Mouse (Mus musculus): ENCODE measurements around the gene Dgki. TPM values are rescaled to one million over a fixed set of nuclear protein-coding genes. Genes with fewer than 3 reads are reported as not detected.

Dgki gene
- polyA plus RNA-seq, 1 experiment: 2.0 TPM

GRCm38 (mm10) chr6:37097356-37098155 lies 202.4 kb downstream of the Dgki start:
- Histone ChIP-seq H3K4me1 (ENCODE audit: control insufficient read depth, insufficient read depth, low read length) (no peaks in the 10 kb centered on the region), H3K27me3 (ENCODE audit: control insufficient read depth, insufficient read depth, low read length, poor library complexity, severe bottlenecking) (no peaks in the 10 kb centered on the region), H3K9ac (ENCODE audit: low read depth, poor library complexity, severe bottlenecking) (no peak overlapping the region), H3K27ac (ENCODE audit: insufficient read depth, low read length) (no peak overlapping the region), H3K36me3 (ENCODE audit: control insufficient read depth, insufficient read depth, low read length, poor library complexity, severe bottlenecking) (no peaks in the 10 kb centered on the region), H3K9me3 (replicated peaks; ENCODE audit: control insufficient read depth, insufficient read depth, low read length, poor library complexity, severe bottlenecking) (no peaks in the 10 kb centered on the region), H3K4me3 (ENCODE audit: low read depth, low read length) (no peak overlapping the region)
- peak; percentile 91 for TF ChIP-seq CTCF (IDR thresholded peaks at IDR 0.05; ENCODE audit: low read depth, low read length)
- TF ChIP-seq EP300 (IDR thresholded peaks at IDR 0.05; ENCODE audit: insufficient read depth, low read depth, low read length): no peak

GRCm38 (mm10) chr6:37096840-37097305 lies 203.1 kb downstream of the Dgki start:
- Histone ChIP-seq H3K9ac (ENCODE audit: low read depth, poor library complexity, severe bottlenecking) (no peak overlapping the region), H3K27me3 (ENCODE audit: control insufficient read depth, insufficient read depth, low read length, poor library complexity, severe bottlenecking) (no peaks in the 10 kb centered on the region), H3K4me3 (ENCODE audit: low read depth, low read length) (no peak overlapping the region), H3K27ac (ENCODE audit: insufficient read depth, low read length) (no peak overlapping the region), H3K4me1 (ENCODE audit: control insufficient read depth, insufficient read depth, low read length) (no peaks in the 10 kb centered on the region), H3K9me3 (replicated peaks; ENCODE audit: control insufficient read depth, insufficient read depth, low read length, poor library complexity, severe bottlenecking) (no peaks in the 10 kb centered on the region), H3K36me3 (ENCODE audit: control insufficient read depth, insufficient read depth, low read length, poor library complexity, severe bottlenecking) (no peaks in the 10 kb centered on the region)
- TF ChIP-seq EP300 (IDR thresholded peaks at IDR 0.05; ENCODE audit: insufficient read depth, low read depth, low read length) (no peak), CTCF (IDR thresholded peaks at IDR 0.05; ENCODE audit: low read depth, low read length) (no peak), POLR2A (IDR thresholded peaks at IDR 0.05; ENCODE audit: insufficient read depth, low read length) (no peak)

- Histone ChIP-seq H3K9ac (ENCODE audit: low read depth, poor library complexity, severe bottlenecking) (no peak overlapping the region), H3K4me3 (ENCODE audit: low read depth, low read length) (no peak overlapping the region), H3K27me3 (ENCODE audit: control insufficient read depth, insufficient read depth, low read length, poor library complexity, severe bottlenecking) (no peaks in the 10 kb centered on the region; the same call in 1 of the 2 replicates), H3K4me1 (ENCODE audit: control insufficient read depth, insufficient read depth, low read length) (no peaks in the 10 kb centered on the region), H3K27ac (ENCODE audit: insufficient read depth, low read length) (no peak overlapping the region), H3K9me3 (replicated peaks; ENCODE audit: control insufficient read depth, insufficient read depth, low read length, poor library complexity, severe bottlenecking) (no peaks in the 10 kb centered on the region), H3K36me3 (ENCODE audit: control insufficient read depth, insufficient read depth, low read length, poor library complexity, severe bottlenecking) (no peaks in the 10 kb centered on the region)
- no peak for TF ChIP-seq POLR2A (IDR thresholded peaks at IDR 0.05; ENCODE audit: insufficient read depth, low read length)
- no peak for TF ChIP-seq EP300 (IDR thresholded peaks at IDR 0.05; ENCODE audit: insufficient read depth, low read depth, low read length)
- no peak for TF ChIP-seq CTCF (IDR thresholded peaks at IDR 0.05; ENCODE audit: low read depth, low read length)
Observed at GRCm38 (mm10) chr6:37089148-37090111, 210.6 kb downstream of the Dgki start.

- Histone ChIP-seq H3K4me1 (ENCODE audit: control insufficient read depth, insufficient read depth, low read length) (no peaks in the 10 kb centered on the region), H3K4me3 (ENCODE audit: low read depth, low read length) (no peak overlapping the region), H3K9me3 (replicated peaks; ENCODE audit: control insufficient read depth, insufficient read depth, low read length, poor library complexity, severe bottlenecking) (no peaks in the 10 kb centered on the region), H3K27me3 (ENCODE audit: control insufficient read depth, insufficient read depth, low read length, poor library complexity, severe bottlenecking) (no peaks in the 10 kb centered on the region), H3K36me3 (ENCODE audit: control insufficient read depth, insufficient read depth, low read length, poor library complexity, severe bottlenecking) (no peaks in the 10 kb centered on the region), H3K9ac (ENCODE audit: low read depth, poor library complexity, severe bottlenecking) (no peak overlapping the region), H3K27ac (ENCODE audit: insufficient read depth, low read length) (no peak overlapping the region)
- TF ChIP-seq CTCF (IDR thresholded peaks at IDR 0.05; ENCODE audit: low read depth, low read length) (no peak), POLR2A (IDR thresholded peaks at IDR 0.05; ENCODE audit: insufficient read depth, low read length) (no peak), EP300 (IDR thresholded peaks at IDR 0.05; ENCODE audit: insufficient read depth, low read depth, low read length) (no peak)
Observed at GRCm38 (mm10) chr6:37082990-37083389, 217.0 kb downstream of the Dgki start.

GRCm38 (mm10) chr6:37072401-37073016 lies 227.5 kb downstream of the Dgki start:
- Histone ChIP-seq H3K9me3 (replicated peaks; ENCODE audit: control insufficient read depth, insufficient read depth, low read length, poor library complexity, severe bottlenecking) (no peaks in the 10 kb centered on the region), H3K27me3 (ENCODE audit: control insufficient read depth, insufficient read depth, low read length, poor library complexity, severe bottlenecking) (no peaks in the 10 kb centered on the region), H3K9ac (ENCODE audit: low read depth, poor library complexity, severe bottlenecking) (no peak overlapping the region), H3K27ac (ENCODE audit: insufficient read depth, low read length) (no peak overlapping the region), H3K4me1 (ENCODE audit: control insufficient read depth, insufficient read depth, low read length) (no peaks in the 10 kb centered on the region), H3K36me3 (ENCODE audit: control insufficient read depth, insufficient read depth, low read length, poor library complexity, severe bottlenecking) (no peaks in the 10 kb centered on the region), H3K4me3 (ENCODE audit: low read depth, low read length) (no peak overlapping the region)
- TF ChIP-seq CTCF (IDR thresholded peaks at IDR 0.05; ENCODE audit: low read depth, low read length) (no peak), POLR2A (IDR thresholded peaks at IDR 0.05; ENCODE audit: insufficient read depth, low read length) (no peak)
